Mouse (Mus musculus) gonadal fat pad, adult 2 months (tissue): ENCODE measurements at regions not wholly inside any gene's neighbourhood (a gene's known extent, or its start where the extent isn't known, plus 50 kb on each side); places are given as distances from the start of the nearest gene placed in this dataset.

ENCODE experiments used
- DNase-seq: peaks from one replicate; pipeline ENCODE4 v3.0.0-alpha.2; 2012; ENCODE audit warnings: low read depth

DNA sequence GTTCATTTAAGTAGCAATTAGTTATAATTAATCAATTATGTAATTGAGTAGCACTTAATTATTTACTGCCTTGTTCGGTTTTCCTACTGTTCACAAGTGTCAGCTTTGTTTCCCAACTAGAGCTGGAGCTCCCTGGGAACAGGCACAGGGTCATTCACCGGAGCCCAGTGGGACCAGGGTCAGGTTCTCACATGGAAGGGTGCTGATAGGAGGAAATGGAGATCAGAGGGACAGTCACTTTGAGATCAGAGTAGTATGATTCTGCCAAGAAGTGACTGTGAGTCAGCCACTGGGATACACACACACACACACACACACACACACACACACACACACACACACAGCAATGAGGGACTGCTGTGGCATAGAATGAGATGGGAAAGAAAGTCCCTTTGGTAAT, 176.4 kb upstream of the Klhl29 start:
- DNase-seq, result no peak

DNA sequence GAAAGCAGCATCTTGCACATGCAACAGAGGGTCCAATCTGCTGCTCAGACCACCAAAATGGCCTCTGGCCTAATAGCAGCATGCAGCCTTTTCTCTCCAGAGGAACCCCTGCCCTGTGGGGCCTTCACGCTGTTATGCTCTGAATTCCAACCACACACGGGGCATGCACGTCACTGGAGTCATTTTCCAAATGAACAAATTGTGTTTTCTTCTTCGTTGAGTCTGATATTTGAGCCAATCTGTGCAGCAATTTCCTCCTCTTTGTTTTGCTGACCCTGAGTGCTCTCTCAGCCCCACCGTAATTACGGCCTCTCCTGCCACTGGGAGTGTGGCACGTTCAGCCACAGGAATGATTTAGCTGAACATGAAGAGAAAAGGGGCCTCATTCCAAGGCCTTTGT, 174.3 kb upstream of the Klhl29 start:
- DNase-seq, result no peak

DNA sequence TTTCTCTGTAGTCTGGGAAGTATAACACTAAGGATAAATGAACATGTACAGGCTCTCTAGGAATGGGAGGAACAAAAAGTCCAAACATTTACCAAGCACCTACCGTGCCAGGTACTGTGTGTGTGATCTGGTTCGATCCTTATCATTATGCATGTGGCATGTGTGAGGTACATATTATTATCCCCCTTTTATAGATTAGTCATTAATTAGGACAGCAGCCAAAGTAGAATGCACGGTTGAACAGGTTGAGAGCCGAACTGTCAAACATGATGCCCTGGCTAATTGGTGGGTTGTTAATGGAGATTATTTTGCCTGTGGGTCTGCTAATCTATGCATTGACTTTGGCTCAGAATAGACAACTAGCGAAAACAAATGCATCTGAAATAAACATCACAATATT, 172.2 kb upstream of the Klhl29 start:
- no peak for DNase-seq

DNA sequence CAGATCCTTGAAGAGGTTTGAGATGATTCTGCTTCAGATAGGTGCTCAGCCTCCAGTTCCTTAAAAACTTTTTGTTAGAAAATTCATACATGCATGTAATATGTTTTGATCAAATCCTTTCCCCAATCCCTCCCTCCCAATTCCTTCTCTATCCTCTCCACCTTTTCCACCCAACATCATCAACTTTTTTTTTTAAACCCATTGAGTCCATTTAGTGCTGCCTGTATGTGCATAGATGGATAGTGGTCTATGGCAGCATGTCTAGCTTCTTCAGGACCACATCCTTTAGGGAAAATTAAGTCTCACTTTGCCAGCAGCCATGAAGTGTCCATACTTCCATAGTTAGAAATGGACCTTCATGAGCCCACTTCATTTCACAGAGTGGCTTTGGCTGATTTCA, 167.2 kb upstream of the Klhl29 start:
- no peak for DNase-seq

- DNase-seq, result no peak
These were observed 120.8 kb upstream of the Klhl29 start for GRCm38 (mm10) chr12:5496299-5496698.

- DNase-seq, result no peak
These were observed 119.4 kb upstream of the Klhl29 start for GRCm38 (mm10) chr12:5494657-5495512.

DNA sequence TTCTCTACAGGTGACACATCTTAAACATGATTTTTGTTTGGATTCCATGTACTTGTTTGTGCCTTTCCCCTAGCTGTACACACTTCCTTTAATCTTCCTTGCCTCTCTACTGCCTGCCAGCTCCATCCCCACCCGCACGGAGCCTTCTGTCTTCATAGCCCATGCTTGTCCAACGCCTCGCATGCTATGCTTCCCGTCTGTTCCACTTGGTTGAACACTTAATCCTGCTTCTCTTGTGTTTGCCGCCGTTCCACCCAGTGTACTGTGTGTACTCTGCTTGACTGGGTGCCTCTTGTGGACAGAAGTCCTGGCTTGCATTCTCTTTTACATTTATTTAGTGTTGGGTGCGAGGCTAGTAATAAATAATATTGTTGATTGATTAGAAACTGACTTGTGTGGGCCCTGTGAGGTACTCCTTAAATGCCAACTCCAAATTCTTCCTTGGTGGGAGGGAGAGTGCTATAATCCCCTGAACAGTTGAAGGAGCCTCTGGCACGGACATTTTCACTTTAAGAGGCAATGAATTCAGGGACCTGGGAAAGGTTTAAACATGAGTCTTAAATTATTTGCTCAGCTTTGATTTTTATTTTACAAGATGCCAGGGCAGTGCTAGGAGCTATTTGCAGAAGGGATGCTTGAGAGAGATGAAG, 88.9 kb upstream of the Klhl29 start:
- no peak for DNase-seq

DNA sequence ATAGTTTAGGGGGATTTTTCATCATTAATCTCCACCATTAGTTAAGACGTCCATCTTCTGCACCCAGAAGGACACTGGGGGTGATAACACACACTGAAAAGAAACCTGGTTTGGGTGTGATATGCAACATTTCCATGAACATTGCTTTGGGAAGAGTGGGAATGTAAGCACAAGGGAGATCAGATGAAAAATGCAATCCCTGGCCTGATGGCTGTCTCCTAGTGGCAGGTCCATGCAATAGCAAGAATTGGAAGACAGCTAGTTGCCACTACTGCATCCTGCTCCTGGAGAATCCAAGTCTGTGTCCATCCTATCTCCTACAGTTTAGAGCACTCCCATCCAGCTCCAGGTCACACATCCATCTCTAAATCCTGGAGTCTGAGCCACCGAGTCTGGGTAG, 77.7 kb upstream of the Klhl29 start:
- no peak for DNase-seq

DNA sequence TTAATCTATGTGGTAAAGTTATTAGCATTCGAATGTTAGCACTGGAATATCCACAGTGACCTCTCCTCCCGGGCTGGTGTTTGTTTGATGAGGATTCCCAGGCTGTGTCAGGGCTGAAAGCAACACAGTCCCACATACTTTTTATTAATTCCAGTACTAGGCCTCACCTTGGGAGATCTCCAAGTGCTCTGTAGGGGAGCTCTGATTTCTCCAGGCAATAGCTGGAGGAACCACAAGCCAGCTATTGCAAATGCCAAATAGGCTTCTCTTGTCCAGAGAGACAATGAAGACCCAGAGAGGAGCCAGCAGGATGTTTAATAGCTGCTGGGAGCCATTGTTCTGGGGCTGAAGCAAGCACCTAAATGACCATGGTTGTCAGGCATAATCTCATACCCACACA, 68.2 kb upstream of the Klhl29 start:
- peak; percentile 22 for DNase-seq

GRCm38 (mm10) chr12:5443091-5443531, 67.6 kb upstream of the Klhl29 start:
- DNase-seq, result no peak

DNA sequence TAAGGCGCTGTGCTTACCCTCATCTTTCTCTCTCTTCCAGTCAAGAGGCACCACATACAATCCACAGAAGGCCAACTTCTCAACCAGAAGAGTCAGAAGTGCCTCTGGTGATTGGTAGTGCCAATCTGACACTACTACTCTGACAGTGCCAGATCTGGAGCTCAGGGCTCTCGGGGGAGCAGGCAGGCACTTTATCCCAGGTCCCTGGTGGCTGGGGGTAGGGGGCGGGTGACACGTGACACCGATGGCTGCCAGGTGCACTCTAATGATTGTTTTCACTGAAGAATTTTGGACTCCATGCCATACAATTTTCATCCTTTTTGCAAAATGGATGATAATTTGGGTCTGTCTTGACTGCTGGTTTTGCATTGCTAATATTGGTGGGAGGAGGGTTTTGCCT, 67.2 kb upstream of the Klhl29 start:
- DNase-seq, result no peak

DNA sequence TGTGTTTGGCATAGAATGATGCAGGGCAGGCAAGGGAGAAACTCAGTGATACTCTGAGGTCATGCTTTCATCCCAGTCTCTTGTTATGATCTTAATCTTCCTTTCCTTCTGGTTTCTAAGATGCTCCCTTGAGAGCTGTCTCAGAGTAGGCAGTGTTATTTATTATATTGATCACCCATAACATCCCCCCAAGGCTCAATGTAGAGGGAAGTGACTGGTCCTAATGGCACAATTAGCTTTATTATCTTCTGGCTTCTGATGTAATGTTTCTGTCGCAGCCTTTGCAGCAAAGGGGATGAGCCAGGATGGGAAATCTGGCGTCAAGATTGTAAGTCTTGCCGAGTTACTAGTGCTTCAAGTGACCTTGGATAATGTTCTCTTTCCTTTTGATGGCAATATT, 65.0 kb upstream of the Klhl29 start:
- DNase-seq, result no peak

DNA sequence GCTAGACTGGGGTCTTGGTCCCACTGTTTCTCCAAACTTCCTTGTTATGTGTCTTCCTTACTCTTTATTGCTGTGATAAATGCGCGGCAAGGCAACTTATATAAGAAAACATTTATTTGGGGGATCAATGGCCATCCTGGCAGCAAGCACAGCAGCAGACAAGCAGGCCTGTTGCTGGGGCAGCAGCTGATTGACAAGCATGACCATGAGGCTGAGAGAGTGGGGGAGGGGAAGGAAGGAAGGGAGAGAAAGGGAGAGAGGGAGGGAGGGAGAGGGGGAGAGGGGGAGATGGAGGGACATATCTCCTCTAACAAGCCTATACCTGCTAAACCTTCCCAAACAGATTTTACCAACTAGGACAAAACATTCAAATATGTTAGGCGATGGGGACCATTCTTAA, 60.4 kb upstream of the Klhl29 start:
- no peak for DNase-seq

- no peak for DNase-seq
These were observed 58.6 kb upstream of the Klhl29 start for GRCm38 (mm10) chr12:5434060-5434459.

- no peak for DNase-seq
These were observed 57.2 kb upstream of the Klhl29 start for GRCm38 (mm10) chr12:5432688-5433087.

GRCm38 (mm10) chr12:5428733-5429132, 53.3 kb upstream of the Klhl29 start:
- no peak for DNase-seq
